Mouse (Mus musculus): ENCODE measurements around the gene Tead1.

DNA sequence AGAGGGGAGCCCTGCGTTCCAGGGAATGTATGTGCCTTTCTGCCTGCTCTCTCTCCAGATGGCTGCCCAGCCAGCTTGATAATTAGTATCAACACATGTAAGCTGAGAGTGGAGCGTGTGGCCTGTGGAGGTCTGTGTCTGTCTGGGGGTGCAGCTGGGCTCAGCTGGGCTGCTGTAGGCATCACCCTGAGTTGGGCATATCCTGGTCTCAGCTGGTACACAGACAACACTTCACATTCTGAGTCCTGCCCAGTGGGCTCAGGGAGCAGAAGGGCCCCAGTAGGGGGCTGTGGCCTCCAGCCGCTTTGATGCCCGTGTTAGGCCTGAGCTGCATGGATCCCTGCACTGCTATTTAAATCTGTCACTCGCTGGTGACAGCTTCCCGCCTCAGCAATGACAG is 100.5 kb downstream of the Tead1 start:
- TF ChIP-seq TAL1 (conservative IDR thresholded peaks at IDR 0.05; ENCODE audit: low read depth, low read length) (no peak), CTCF (IDR thresholded peaks at IDR 0.05; ENCODE audit: low read depth, low read length) (no peak), GATA1 (IDR thresholded peaks at IDR 0.05; ENCODE audit: borderline replicate concordance, low read length) (no peak)
